Mouse (Mus musculus): Measurements from ENCODE around the gene Il17rb. TPM values are rescaled to one million over a fixed set of nuclear protein-coding genes. Genes with fewer than 3 reads are reported as not detected.

Gene Il17rb
- polyA plus RNA-seq, 1 experiment from 2014 or later: 1.1 TPM

DNA sequence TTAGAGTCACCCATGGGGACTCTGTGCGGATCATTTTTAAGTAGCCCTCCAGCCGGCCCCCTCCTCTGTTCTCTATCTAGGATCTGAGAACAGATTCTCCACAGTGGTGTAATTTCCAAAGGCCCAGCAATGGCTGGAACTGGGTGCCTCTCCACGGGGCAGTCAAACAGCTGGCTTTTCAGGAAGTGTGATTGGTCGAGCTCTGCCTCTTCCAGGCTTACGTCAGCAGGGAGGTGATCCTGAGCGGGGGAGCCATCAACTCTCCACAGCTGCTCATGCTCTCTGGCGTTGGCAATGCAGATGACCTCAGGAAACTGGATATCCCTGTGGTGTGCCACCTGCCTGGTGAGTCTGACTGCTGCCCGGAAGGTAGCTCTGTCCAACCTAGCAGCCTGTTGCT is 24.7 kb upstream of the Il17rb start:
- Histone ChIP-seq H3K4me1 (no peaks in the 10 kb centered on the region), H3K4me2 (no peak overlapping the region), H3K36me3 (ENCODE audit: poor library complexity, severe bottlenecking) (no peaks in the 10 kb centered on the region), H3K27ac (no peak overlapping the region), H3K9me3 (replicated peaks) (no peaks in the 10 kb centered on the region), H3K4me3 (no peak overlapping the region), H3K9ac (no peak overlapping the region), H3K27me3 (no peaks in the 10 kb centered on the region)
- ATAC-seq: no peak
- 73% methylated on average over 8 of the region's 8 CpGs for WGBS

DNA sequence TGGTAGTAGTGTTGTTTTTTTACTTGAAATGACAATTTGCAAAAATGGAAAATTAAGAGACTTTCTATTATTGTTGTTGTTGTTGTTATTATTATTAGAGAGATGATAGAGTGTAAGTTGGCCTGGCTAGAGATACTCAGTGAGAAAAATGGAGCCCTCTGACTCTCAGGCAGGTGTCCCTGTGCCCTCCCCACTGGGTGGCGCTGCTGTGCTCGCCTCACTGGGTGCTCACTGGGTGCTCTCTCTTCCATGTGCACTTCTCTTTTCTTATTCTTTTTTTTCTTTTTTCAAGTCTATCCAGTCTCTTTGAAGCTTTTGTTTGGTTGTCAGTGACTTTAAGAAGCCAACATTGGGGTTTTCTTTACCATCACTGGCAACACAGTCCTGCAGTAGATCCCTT is 18.7 kb upstream of the Il17rb start:
- no peak overlapping the region for H3K4me3 ChIP-seq
- no peaks in the 10 kb centered on the region for H3K36me3 ChIP-seq (ENCODE audit: poor library complexity, severe bottlenecking)
- no peak for ATAC-seq
- no peaks in the 10 kb centered on the region for H3K27me3 ChIP-seq
- H3K27ac ChIP-seq: no peak overlapping the region
- 40% methylated on average over 2 of the region's 2 CpGs for WGBS
- H3K4me1 ChIP-seq: no peaks in the 10 kb centered on the region
- no peak overlapping the region for H3K9ac ChIP-seq
- H3K4me2 ChIP-seq: no peak overlapping the region
- H3K9me3 ChIP-seq (replicated peaks): no peaks in the 10 kb centered on the region

DNA sequence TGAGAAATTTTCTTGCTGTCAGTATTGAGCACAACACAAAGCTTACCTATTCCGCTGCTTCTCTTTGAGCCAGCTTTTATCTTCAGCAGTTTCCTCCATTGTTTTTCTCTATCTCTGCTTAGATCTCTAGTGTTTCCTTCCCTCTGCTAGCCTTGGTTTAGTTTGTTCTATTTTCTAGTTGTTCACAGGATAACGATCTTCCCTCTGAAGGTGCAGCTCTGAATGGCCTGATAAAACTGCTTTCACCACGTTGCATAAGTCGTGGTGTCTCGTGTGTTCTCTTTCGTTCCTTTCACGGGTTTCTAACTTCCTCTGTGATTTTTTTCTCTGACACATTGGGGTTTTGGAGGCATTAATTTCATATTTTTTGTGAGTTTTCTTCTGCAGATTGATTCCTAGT is 15.7 kb upstream of the Il17rb start:
- H3K9me3 ChIP-seq (replicated peaks): no peaks in the 10 kb centered on the region
- no peak for ATAC-seq
- 56% methylated on average over 7 of the region's 7 CpGs for WGBS
- no peaks in the 10 kb centered on the region for H3K27me3 ChIP-seq
- no peaks in the 10 kb centered on the region for H3K4me1 ChIP-seq
- H3K4me2 ChIP-seq: no peak overlapping the region
- no peak overlapping the region for H3K27ac ChIP-seq
- H3K36me3 ChIP-seq (ENCODE audit: poor library complexity, severe bottlenecking): no peaks in the 10 kb centered on the region
- H3K9ac ChIP-seq: no peak overlapping the region
- no peak overlapping the region for H3K4me3 ChIP-seq

DNA sequence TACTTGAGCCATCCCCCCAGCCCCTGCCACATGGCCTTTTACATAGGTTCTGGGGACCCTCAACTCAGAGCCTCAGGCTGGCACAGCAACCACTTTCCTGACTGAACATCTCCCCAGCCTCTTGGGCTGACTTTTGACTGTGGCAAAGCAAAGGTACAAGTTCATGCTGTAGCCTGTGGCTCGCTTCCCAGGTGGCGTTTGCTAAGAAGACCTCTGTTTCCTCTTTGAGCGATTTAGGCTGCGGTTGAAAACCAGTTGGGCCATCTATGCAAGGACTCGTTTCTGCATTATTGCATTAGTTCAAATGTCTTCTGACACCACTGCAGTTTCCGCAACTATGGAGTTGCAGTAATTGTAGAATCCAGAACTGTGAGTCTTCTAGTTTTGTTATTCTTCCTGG is 13.8 kb upstream of the Il17rb start:
- no peak overlapping the region for H3K4me3 ChIP-seq
- no peak overlapping the region for H3K27ac ChIP-seq
- H3K9me3 ChIP-seq (replicated peaks): no peaks in the 10 kb centered on the region
- H3K36me3 ChIP-seq (ENCODE audit: poor library complexity, severe bottlenecking): no peaks in the 10 kb centered on the region
- WGBS: 91% methylated on average over 6 of the region's 6 CpGs
- no peaks in the 10 kb centered on the region for H3K27me3 ChIP-seq
- no peak overlapping the region for H3K9ac ChIP-seq
- no peak for ATAC-seq
- no peak overlapping the region for H3K4me2 ChIP-seq
- H3K4me1 ChIP-seq: no peaks in the 10 kb centered on the region

DNA sequence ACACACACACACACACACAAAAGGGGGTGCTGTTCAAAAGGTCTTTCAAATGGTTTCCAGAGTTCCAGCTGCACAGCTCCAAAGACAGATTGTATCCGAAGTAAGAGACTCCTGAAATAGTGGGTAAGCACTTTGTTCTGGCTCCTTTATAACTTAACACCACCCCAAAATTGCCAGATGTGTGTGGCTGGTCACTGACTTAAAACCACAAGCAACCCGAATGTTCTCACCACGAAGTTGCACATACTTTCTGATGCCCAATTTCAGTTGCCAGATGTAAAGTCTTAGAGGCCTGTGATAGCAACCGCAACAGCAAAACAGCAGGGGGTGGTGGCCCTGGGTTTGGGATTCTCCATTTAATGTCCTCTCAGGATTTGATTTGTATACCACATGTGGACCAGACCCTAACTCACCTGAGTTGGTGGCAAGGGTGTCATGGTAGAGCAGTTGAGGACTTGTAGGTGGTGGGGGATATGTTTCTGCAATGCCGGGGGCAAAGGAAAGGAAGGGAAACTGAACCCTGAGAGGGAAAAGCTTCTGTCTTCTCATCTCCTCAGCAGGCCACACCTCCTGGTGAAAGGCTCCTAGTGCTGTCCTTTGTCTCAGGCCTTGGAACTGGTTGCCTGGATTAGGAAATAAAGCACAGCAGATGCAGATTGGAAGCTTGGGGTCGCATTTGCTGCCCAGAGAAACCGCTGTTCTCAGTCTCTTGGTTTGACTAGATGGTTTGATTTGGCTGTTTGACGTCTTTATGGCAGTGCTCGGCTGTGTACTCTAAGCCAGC is 11.3 kb upstream of the Il17rb start:
- Histone ChIP-seq H3K36me3 (ENCODE audit: poor library complexity, severe bottlenecking) (no peaks in the 10 kb centered on the region), H3K4me3 (no peak overlapping the region), H3K27ac (no peak overlapping the region), H3K27me3 (no peaks in the 10 kb centered on the region), H3K9me3 (replicated peaks) (no peaks in the 10 kb centered on the region), H3K4me1 (no peaks in the 10 kb centered on the region), H3K4me2 (no peak overlapping the region), H3K9ac (no peak overlapping the region)
- 47% methylated on average over 9 of the region's 9 CpGs for whole genome bisulfite sequencing
- ATAC-seq: no peak

DNA sequence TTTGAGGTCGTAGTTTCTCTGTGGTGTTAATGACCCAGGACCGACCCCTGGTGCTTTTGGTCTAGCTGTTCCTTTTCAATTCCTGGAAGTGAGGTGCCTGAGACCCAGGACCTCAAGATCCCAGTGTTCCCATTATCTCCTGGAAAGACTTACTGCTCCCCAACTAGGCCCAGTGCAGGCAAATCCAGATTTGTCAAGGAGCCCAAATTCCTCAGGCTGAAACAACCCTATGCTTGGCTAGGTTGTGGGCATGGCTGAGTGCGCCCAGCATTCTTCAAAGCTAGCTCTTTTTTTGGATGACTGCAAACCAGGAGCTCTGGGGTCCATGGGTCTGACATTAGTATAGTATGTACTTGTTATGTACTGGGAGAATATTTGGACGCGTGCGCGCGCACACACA is 10.7 kb upstream of the Il17rb start:
- Histone ChIP-seq H3K4me1 (no peaks in the 10 kb centered on the region), H3K4me3 (no peak overlapping the region), H3K4me2 (no peak overlapping the region), H3K9me3 (replicated peaks) (no peaks in the 10 kb centered on the region), H3K27me3 (no peaks in the 10 kb centered on the region), H3K27ac (no peak overlapping the region), H3K9ac (no peak overlapping the region), H3K36me3 (ENCODE audit: poor library complexity, severe bottlenecking) (no peaks in the 10 kb centered on the region)
- ATAC-seq: no peak
- 92% methylated on average over 8 of the region's 8 CpGs for WGBS

DNA sequence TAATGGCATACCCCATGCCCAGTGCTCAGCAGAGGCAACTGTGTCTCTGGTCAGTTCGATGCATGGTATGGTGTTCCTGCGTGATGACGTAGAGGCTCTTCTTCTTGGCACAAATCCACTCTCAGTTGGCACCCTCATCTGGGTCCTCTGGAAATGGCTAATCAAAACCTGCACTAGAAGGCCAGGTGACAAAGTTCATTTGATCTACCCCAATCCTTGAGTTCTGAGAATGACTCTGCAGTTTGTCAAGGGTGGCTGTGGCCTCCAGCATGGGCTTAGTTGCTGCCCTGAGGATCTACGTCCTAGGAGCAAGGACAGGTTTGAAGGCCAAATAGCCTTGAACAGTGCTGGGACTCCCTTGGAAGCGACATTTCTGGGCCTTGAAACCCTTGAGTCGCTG is 10.2 kb upstream of the Il17rb start:
- H3K4me3 ChIP-seq: no peak overlapping the region
- no peak for ATAC-seq
- H3K27me3 ChIP-seq: no peaks in the 10 kb centered on the region
- no peak overlapping the region for H3K9ac ChIP-seq
- no peaks in the 10 kb centered on the region for H3K4me1 ChIP-seq
- no peaks in the 10 kb centered on the region for H3K9me3 ChIP-seq (replicated peaks)
- no peaks in the 10 kb centered on the region for H3K36me3 ChIP-seq (ENCODE audit: poor library complexity, severe bottlenecking)
- no peak overlapping the region for H3K27ac ChIP-seq
- WGBS: 93% methylated on average over 6 of the region's 6 CpGs
- no peak overlapping the region for H3K4me2 ChIP-seq

DNA sequence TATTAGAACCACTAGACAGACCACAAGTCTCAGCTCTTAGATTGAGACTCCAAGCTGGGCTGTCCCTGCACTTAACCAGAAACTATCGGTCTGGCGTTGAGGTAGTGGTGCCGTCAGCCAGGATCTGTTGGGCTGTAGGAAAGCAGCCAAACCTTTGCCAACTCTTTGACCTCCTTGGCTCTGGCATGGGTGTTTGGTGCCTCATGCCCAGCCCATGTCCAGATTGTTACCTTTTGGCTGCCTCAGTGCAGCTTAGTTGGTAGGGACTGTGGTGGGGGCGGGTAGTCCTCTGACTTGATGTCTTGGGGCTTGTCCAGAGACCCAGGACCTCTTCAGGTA is 9.7 kb upstream of the Il17rb start:
- no peak for ATAC-seq
- Histone ChIP-seq H3K4me3 (no peak overlapping the region), H3K4me1 (no peaks in the 10 kb centered on the region), H3K27me3 (no peaks in the 10 kb centered on the region), H3K4me2 (no peak overlapping the region), H3K9ac (no peak overlapping the region), H3K27ac (no peak overlapping the region), H3K36me3 (ENCODE audit: poor library complexity, severe bottlenecking) (no peaks in the 10 kb centered on the region), H3K9me3 (replicated peaks) (no peaks in the 10 kb centered on the region)
- WGBS: 96% methylated on average over 4 of the region's 4 CpGs

DNA sequence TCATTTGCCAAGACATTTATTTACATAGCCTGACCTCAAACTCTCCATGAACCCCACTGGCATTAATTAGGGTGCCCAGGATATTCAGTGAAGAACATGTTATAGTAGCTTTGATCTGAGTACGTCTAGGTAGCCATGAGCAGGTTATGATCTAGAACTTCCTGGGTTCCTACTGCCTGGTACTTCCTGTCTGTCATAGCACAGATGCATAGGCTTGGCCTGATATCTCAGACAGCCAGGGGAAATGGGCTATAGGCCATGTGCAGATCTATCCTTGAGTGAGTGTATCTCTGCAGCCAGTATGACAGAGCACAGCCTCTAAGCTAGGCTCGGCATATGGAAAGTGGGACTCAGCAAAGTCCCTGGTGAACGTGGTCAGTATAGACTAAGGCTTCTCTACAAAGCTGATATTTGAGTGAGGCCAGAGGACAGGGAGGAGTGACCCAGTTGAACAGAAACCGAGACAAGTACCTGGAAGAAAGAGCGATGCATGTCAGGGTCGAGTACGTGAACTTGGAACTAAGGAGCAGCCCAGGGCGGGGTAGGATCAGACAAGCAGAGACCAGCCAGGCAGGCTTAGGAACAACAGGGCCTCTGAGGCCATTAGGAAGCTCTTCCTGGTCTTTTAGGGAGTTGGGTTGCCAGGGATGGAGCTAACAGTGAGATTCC is 9.2 kb upstream of the Il17rb start:
- Histone ChIP-seq H3K9me3 (replicated peaks) (no peaks in the 10 kb centered on the region), H3K27me3 (no peaks in the 10 kb centered on the region), H3K9ac (no peak overlapping the region), H3K36me3 (ENCODE audit: poor library complexity, severe bottlenecking) (no peaks in the 10 kb centered on the region), H3K4me1 (no peaks in the 10 kb centered on the region), H3K4me3 (no peak overlapping the region), H3K27ac (no peak overlapping the region), H3K4me2 (no peak overlapping the region)
- 85% methylated on average over 8 of the region's 8 CpGs for WGBS
- no peak for ATAC-seq

DNA sequence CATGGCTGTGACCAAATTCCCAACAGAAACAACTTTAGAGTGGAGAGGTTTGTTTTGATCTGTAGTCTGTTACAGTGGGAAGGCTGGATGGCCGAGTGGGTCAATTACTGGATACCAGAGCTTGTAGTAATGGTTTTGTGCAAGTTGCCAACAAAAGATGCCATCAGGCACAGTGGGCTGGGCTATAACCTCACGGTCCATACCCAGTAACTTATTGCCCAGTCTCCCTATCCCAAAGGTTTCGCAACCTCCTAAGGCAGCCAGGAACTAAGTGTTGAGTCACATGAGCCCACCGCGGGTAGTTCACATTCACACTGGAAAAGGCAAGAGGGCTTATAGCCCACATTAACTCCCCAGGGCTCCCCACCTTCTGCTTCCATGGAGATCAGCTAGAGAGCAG is 8.0 kb upstream of the Il17rb start:
- no peaks in the 10 kb centered on the region for H3K27me3 ChIP-seq
- no peak overlapping the region for H3K27ac ChIP-seq
- no peak overlapping the region for H3K4me3 ChIP-seq
- no peaks in the 10 kb centered on the region for H3K9me3 ChIP-seq (replicated peaks)
- no peak for ATAC-seq
- no peak overlapping the region for H3K9ac ChIP-seq
- no peaks in the 10 kb centered on the region for H3K36me3 ChIP-seq (ENCODE audit: poor library complexity, severe bottlenecking)
- H3K4me1 ChIP-seq: no peaks in the 10 kb centered on the region
- WGBS: 87% methylated on average over 5 of the region's 5 CpGs
- H3K4me2 ChIP-seq: no peak overlapping the region

DNA sequence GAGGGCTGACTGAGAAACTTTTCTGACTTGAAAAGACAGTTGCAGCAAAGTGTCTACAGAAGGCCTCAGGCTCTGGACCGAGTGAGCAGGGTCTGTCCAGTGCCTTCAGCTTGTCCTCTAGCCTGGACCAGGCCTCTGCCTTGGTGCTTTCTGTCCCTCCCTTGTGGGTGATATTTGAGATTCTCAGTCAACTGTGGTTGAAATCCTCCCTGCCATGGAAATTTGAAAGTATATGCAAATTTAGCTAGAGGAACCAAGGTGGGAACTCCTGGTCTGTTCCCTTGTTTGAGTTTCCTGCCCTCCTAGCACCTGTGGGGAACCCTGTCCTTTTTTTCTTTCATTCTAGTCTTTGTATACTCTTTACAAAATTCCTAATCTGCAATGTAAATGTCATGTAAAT is 6.3 kb upstream of the Il17rb start:
- no peak overlapping the region for H3K4me2 ChIP-seq
- H3K27me3 ChIP-seq: 0 out of 2 replicates have a peak, but pooled peaks cover 7% of the 10 kb centered on the region
- no peaks in the 10 kb centered on the region for H3K9me3 ChIP-seq (replicated peaks)
- H3K36me3 ChIP-seq (ENCODE audit: poor library complexity, severe bottlenecking): no peaks in the 10 kb centered on the region
- H3K4me1 ChIP-seq: no peaks in the 10 kb centered on the region
- WGBS: 65% methylated on average over 1 of the region's 1 CpGs
- ATAC-seq: no peak
- H3K4me3 ChIP-seq: no peak overlapping the region
- no peak overlapping the region for H3K27ac ChIP-seq
- no peak overlapping the region for H3K9ac ChIP-seq

DNA sequence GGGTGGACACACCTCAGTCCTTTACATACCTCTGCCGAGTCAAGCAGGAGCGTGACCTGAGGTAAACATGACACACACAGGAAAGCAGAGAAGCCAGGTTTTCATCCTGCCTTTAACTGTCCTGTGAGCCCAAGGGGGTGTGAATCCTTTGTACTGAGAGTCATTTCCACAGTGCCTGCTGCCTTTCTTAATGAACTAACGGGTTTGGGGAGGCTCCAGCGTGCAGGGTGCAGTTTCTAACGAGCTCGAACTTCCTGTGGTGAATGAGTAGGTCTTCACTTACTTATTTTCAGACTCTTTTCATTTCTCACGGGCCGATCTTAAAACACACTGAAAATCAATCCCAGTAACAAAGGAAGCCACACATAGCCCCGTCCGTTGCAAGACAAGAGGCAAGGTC is 5.8 kb upstream of the Il17rb start:
- Histone ChIP-seq H3K27me3 (0 out of 2 replicates have a peak, but pooled peaks cover 8% of the 10 kb centered on the region), H3K27ac (no peak overlapping the region)
- WGBS: 34% methylated on average over 10 of the region's 10 CpGs

More for the DNA sequence above, 5.8 kb upstream of the Il17rb start:
- H3K4me1 ChIP-seq: no peaks in the 10 kb centered on the region
- no peak overlapping the region for H3K4me2 ChIP-seq
- H3K36me3 ChIP-seq (ENCODE audit: poor library complexity, severe bottlenecking): no peaks in the 10 kb centered on the region
- ATAC-seq: no peak
- H3K9ac ChIP-seq: no peak overlapping the region
- H3K4me3 ChIP-seq: no peak overlapping the region
- H3K9me3 ChIP-seq (replicated peaks): no peaks in the 10 kb centered on the region

Data from forebrain, embryonic 13.5 days (tissue).